Mouse (Mus musculus) gastrocnemius, postnatal 14 days (tissue): Measurements from ENCODE around the gene Igf2r. TPM values are rescaled to one million over a fixed set of nuclear protein-coding genes. Genes with fewer than 3 reads are reported as not detected.

ENCODE experiments used
- DNase-seq: peaks from one replicate; pipeline ENCODE4 v3.0.0; 2021; ENCODE audit warnings: mixed read lengths
- intact Hi-C: fragments of 180-260 bp; cut with DNase I; formaldehyde crosslinking; loops from one replicate; pipeline ENCODE4 v1.15.1; 2025; ENCODE audit warnings: low total_unique reads
- total RNA-seq, 2 experiments: library from RNA; stranded (reverse); gene quantifications; 2 replicates each; pipeline ENCODE4 v1.2.3; 2021

Igf2r gene
- total RNA-seq, 2 experiments from 2014 or later = 64.3 to 72.6 TPM

DNA sequence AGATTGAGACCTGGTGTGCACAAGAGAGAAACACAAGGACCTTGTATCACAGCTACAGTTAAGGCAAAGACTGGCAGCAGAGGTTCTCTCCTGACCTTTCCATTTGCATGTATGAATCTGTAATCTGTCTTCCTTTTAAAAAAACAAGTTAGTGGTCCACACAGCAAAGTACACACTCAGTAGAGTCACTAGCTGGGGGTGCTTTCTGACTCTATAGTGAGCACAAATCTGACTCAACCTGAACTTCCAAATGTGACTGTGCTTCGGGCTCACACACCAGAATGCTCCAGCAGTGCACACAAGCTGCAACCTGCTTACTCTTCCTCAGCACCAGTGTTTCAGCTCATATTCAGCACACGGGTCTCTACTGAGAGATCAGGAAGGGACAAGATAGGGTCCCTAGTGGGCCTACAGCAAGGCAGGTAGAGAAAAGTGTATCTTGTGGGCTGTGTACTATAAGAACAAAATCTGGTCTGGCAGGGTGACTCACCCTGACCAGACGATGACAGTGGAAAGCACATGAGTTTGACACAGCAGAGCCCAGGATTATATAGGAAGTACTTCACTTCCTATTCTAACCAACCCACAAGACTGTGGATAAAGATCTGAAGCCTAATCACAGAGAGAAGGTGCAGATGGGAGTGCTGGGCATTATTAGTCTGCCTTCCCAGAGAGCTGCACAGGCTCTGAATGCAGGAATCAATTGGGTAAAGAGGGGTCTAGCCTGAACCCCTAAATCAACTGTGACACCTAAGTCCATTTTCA lies 15.0 kb downstream of the Igf2r start:
- no peak for DNase-seq
- intact Hi-C loops = no loop called here

DNA sequence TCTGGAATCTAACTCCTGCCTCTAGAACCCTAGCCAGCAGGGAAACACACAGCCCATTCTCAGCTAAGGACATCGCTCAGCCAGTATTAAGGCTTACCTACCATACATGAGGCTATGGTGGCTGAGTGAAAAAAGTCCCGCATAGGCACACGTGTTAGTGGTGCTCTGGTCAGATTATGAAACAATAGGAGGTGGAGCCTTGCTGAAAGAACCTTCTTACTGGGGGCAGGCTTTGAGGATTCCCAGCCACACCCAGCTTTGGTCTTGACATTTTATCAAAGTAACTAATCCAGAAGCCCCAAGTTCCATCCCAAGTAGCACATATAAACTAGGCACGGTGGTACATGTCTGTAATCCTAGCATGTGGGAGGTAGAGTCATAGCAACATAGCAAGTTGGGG lies 16.4 kb downstream of the Igf2r start:
- intact Hi-C loops = no loop called here

DNA sequence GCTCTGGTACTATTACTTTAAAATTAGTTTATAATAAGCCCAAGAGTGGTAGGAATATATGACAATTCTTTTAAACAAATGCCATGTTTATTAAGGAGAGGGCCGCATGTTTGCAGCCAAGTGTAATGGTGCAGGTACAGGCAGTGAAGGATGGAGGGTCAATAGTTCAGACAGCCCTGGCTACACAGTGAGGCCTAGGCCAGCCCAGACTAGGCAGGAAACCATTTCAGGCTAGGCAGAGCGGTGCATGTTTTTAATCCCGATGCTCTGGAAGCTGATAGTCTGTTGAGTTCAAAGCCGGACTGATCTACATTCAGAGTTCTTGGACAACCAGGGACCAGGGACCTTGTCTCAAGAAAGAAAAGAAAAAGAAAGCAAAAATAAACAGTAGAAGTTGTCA lies 17.8 kb downstream of the Igf2r start:
- DNase-seq = no peak
- intact Hi-C loops = no loop called here

More for the DNA sequence above, 16.4 kb downstream of the Igf2r start:
- no peak for DNase-seq

DNA sequence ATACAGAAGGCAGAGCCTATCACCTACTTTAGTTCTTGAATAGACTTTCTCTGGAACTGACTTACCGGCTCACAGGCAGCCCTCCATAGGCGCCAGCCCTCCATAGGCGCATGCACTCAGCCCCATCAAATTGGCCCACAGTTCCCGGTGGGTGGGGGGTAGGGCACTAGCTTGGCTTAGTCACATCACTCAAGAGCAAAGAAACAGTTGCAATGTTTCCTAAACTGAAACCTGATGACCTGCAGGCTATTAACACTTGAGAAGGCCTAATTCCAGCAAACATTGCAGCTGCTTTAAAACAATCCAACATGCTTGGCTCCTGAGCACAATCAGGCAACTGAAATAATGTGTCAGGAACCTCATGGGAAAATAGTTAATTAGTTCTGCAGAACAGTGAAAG lies 18.2 kb downstream of the Igf2r start:
- peak; percentile 56 for DNase-seq
- intact Hi-C loops = no loop called here

DNA sequence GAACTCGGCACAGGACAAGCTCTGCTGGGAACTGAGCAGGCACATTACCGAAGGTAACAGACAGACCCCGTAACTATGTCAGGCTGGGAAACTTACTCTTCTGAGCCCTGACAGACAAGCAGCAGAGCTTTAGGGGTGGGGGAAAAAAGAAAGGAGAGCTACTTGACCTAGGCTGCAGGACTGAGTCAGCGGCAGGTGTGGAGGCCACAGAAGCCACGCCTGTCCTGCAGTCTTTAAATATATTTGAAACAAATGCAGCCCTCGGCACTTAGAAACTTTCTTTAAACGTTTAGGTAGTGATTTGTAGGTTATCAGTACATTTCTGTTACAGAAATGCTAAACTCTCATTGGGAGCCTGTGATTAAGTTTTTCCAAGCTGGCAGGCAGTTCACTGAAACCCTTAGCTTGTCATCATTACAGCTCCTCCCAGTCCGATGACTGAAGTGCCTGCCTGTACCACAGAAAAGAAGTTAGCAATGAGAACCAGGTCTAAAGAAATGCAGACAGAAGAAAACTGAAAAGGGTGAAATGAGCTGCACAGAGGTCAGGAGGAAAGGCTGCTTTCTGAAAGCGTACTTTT lies 18.8 kb downstream of the Igf2r start:
- DNase-seq = no peak
- intact Hi-C loops = no loop called here

DNA sequence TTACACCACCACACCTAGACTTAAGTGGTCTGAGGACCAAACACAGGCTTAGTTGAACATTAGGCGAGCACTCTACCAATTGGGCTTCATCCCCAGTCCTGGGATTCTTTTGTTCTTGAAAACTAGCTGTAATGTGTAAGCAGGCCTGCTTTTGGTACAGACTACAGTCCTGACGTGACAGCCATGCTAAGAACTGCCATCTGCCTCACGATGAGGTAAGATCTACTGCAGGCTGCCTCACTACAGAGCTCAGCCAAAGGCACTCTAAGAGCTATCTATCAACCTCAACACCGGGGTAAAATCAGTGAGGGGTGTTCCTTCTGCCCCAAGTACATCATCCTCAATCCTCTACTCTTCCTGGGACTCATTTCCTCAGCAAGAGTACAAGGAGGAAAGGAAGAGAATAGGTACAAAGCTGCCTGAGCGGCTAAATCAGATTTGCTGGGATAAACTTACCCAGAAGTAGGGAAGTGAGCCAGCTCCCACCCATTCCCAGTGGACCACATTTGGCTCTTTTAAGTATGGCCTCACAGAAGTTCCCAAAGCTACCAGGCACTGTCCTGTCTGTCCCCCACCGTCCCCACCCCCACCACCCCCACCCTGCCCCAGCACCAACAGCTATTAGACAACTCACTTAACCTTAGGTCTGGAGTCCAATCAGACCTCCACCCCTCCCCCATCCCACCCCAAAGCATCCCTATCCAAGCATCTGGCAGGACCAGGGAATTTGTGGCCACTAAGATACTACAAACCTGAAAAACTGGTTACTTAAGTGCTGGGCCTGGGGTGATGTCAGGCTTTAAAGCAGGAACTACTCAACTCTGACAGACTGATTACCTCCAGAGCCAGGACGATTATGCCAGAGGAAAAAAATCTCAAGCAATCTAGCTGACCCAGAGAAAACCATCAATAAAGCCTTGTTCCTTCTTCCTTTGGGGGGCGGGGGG lies 19.8 kb downstream of the Igf2r start:
- intact Hi-C loops = no loop called here
- DNase-seq = no peak

DNA sequence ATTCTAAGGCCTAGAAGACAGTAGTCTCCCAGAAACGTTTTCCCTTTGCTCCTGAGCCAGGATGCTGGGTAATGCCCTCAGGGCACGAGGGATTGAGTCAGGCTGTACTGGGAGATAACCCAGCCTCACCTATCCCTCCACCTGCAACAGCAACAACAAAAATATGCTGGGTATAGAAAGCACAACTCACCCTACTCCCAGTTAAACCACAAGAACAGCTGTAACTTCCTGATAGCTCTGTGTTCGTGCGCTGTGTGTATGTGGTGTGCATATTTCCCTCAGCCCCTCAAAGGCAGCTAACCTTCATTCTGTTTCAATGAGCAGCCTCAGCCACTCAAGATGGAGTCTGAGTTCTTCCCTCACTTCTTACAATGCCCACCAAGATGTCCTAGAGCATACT lies 23.7 kb downstream of the Igf2r start:
- intact Hi-C loops = no loop called here
- no peak for DNase-seq

DNA sequence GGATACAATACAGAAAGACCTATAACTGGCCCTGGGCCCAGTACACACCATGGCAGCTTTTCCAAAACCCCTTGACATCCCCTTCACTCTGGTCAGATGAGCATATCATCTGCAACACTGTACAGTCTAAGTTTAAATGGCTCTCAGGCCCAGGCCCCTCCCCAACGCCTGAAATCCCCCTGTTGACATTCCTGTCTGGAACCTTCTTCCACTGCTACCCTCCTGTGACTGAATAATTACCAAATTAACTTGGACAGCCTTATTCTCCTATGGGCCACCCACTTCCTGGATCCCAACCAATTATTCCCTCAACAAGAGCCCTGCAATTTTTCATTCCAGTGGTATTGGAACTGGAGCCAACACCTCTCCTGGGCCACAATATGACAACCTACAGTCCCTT lies 25.4 kb downstream of the Igf2r start:
- no peak for DNase-seq
- intact Hi-C loops = no loop called here

DNA sequence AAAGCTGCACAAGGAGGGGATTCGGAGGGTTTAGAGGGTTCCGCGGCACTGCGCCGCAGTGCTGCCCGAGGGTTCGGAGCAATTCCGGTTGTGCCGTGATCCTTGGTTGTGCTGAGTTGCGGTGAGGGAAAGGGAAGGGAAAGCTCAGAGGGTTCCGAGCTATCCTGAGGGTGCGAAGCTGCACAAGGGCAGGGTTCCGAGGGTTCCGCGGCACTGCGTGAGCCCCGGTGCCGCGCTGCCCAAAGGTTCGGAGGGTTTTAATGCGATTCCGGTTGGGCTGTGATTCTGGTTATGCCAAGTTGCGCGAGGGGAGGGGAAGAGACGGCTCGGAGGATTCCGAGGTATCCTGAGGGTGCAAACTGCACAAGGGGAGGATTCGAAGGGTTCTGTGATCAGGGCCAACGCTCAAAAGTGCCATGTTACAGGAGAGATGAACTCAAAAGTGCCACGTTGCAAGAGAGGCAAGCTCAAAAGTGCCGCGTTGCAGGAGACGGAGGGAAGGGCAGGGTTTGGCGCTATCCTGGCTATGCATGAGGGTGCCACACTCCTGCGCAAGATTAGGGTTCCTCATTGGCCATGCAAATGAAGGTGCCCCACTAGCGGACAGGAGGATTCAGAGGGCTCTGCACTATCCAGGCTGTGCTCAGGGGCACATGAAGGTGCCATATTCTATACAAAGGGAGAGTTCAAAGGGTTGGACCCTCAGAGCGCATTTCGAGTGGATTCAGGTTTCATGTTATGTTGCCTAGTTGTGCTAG lies 27.1 kb downstream of the Igf2r start:
- DNase-seq = no peak
- intact Hi-C loops = no loop called here

DNA sequence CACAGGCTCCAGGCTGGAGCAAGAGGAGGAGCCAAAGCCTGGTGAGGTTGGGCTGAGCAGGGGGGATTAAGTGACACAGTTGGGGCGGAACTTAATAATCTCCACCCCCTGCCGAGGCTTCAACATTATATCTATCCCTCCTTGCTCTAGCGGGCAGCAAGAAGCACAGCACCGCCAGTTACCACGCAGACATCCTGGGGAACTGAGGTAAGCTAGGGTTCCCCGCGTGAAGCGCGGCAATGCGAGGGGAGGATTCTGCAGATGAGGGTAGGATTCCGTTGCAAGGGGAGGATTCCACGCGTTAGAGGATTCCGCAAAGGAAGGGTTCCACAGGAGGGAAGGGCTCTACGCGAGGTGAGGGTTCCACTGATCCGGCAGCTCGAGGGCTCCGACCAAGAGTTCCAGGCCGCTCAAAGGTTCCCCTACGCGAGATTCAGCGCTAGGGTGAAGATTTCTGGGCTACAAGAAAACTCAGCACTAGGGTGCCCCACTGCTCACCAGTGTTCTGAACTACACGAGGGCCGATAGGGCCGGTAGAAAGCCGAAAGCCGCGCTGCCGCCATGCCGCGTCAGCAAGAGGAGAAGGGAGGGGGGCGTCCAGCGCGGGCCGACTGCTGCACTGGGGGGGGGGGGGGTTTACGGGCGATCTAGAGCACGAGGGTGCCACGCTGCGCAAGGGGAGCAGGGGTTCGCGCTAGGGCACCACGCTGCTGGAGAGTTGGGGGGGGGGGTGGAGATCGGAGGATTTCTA lies 28.1 kb downstream of the Igf2r start:
- peak; percentile 73 for DNase-seq
- intact Hi-C loops = no loop called here

DNA sequence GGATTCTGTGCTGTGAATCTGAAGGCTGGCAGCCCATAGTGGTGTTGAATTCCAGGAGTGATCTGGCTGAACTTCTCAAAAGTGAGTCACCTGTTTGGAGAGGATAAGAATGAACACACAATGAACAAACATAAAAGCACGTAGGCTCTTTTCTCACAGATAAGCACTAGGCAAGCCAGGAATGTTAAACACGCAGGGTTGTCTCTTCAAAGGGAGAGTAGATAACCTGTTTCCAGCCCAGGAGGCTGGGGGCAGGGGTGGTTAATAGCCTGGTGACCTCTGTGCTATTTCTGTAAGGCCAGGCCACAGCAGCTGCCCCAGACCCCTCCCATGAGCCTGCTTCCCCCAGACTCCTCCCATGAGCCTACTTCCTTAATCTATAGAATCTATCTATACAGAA lies 29.1 kb downstream of the Igf2r start:
- DNase-seq = no peak
- intact Hi-C loops = no loop called here

DNA sequence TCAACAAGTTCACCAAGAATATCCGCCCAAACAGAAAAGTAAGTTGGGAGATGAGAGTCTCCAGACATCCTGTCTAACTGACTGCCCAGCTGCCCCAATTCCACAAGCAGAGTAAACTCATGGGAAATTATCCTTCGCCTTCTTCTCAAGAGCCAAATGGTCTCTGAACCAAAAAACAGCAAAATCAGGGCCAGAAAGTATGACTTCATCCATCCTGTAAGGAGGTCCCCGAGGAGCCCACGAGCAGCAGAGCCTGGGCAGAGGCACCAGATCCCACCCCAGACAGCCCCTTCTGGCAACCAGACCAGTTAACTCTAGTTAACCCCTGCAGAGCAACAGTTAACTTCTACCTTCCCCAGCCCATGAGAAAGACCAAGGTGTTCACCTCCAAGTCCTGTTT lies 29.9 kb downstream of the Igf2r start:
- DNase-seq = peak; percentile 65
- intact Hi-C loops = no loop called here

DNA sequence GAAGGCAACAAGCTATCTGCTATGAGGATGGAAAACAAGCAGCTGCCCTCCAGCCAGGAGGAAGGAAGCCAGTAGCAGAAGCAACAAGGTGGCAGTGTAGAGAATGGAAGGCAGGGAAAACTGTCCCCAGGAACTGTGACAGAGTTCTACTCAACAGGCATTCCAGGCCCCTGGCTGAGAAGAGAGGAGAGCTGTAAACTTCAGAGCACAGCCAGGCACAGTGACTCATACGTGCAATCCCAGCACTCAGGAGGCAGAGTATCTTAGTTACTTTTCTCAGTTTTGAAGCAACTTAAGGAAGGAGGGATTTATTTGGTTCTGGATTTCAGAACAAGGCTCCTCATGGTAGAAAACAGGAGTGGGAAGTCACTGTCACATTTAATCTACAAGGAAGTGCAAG lies 31.5 kb downstream of the Igf2r start:
- no peak for DNase-seq
- intact Hi-C loops = no loop called here

DNA sequence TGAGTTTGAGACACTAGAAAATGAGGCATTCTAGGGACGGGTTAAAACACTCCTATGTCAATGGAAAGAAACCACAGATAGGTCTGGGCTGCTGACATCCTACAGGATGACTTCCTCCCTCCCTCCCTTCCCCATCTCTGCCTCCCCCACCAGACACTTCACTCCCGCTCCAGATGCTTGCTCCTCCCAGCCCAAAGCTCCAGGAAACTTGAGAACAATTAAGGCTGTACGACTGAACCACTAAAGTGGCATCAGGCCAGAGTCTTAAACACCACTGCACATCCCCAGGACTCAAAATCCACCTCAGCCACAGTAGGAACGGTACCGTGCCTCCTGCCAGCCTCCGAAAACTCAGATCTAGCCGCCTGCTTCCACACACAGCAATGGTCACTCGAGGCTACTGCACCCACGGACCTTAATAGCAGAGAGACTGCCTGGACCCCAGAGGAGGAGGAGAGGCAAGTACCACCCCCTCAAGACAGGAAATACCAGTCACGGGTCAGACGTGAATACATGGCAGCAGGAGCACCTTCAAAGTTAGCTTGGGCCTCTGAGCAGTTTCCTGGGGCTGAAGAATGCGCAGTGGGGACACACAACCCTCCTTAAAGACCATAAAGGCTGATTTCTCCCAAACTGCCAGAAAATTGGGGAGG lies 35.1 kb downstream of the Igf2r start:
- DNase-seq = no peak
- intact Hi-C loops = no loop called here

DNA sequence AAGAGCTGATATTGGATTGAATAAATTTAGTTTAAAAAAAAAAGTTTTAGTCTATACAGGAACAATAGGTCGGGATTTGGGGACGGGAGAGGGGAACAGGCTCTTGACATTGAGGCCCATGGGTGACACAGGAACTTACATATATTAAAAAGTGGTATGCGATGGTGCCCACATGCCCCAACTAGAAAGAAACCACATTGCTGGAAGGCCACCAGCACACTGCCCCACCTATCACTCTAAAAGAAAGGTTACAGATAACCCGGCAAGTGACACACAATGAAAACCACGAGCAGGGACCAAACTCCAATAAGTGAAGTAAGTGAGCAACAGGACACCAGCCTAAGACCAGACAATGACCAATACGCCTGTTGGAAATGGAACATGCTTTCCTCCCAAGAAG lies 36.3 kb downstream of the Igf2r start:
- DNase-seq = no peak
- intact Hi-C loops = no loop called here

DNA sequence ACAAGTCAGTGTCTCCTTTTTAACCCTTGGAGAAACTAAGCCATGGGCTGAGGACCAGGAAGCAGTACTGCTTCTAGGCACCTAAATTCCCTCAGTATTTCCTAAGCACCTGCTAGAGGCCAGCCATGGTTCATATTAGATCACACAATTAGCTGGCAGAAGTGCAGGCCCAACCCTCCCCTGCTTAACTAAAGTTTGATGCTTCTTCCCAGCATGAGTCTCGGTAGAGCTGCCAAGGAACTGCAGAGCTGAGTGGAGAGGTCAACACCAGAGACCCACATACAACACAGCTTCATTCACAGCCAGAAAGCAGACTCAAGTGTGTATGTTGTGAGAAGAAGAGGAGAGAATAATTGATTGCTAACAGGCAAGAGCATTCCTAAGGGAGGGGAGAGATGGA lies 40.9 kb downstream of the Igf2r start:
- DNase-seq = no peak
- intact Hi-C loops = no loop called here

DNA sequence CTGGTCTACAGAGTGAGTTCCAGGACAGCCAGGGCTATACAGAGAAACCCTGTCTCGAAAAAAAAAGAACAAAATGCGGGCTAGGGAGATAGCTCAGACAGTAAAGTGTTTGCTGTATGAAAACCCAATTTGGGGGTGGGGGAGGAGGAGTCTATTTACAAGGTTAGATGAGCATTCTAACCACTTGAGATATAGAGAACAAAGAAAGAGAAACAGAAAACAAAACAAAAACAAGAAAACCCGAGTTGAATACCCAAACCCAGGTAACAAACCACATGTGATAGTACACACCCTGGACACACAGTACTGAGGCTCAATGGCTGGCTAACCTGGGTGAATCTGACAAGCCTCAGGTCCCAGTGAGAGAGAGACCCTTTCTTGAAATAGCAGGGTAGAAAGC lies 41.7 kb downstream of the Igf2r start:
- intact Hi-C loops = no loop called here
- DNase-seq = no peak

DNA sequence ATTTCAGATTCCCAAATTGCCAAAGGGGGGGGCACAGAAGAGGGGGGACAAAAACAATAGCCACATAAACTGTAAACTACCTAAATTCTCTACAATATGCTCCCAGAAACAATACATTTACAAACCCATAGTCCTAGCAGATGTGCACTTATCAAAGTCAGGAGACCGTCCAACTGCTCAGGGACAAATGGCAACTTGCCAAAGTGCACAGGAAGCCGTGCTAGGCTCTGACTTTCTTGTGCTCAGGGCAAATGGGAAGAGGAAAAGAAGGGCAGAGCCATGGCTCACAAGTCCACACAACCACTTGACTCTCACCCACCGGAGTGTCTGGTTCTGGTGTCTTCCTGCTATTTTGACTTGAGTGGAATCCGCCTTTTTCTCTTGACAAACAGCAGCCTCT lies 43.6 kb downstream of the Igf2r start:
- intact Hi-C loops = no loop called here
- DNase-seq = peak; percentile 51
